Mouse (Mus musculus) embryonic fibroblast, embryonic 13.5 days (primary cell): ENCODE data around the gene Dock9. TPM values are rescaled to one million over a fixed set of nuclear protein-coding genes. Genes with fewer than 3 reads are reported as not detected.
A peak's percentile ranks its signal among the peaks of the same experiment; 100 is the strongest.

Experiments
- H3K27ac ChIP-seq: 2 replicates; pipeline ENCODE4 v1.5.1; 2012; ENCODE audit warnings: low read length, control low read depth, inconsistent platforms; ENCODE audit not compliant: insufficient read depth
- H3K4me1 ChIP-seq: 2 replicates; pipeline ENCODE4 v1.6.1; 2011; ENCODE audit warnings: low read length; ENCODE audit not compliant: control insufficient read depth, insufficient read depth
- H3K4me3 ChIP-seq: 2 replicates; pipeline ENCODE4 v1.5.1; 2011; ENCODE audit warnings: mild to moderate bottlenecking, control low read depth, low read length; ENCODE audit not compliant: insufficient read depth
- CTCF ChIP-seq: IDR thresholded peaks from 2 replicates; pipeline ENCODE4 v1.5.1; 2011; ENCODE audit warnings: mild to moderate bottlenecking, control low read depth, low read length, moderate library complexity, borderline replicate concordance; ENCODE audit not compliant: insufficient read depth
- POLR2A ChIP-seq: IDR thresholded peaks from 2 replicates; pipeline ENCODE4 v1.6.1; 2011; ENCODE audit warnings: low read depth, mild to moderate bottlenecking, control low read depth, low read length, moderate library complexity
- polyA plus RNA-seq: library from polyadenylated mRNA; stranded (reverse); fragments of >200 nt; gene quantifications from 2 replicates; pipeline ENCODE4 v1.2.4, GENCODE M21; 2011; ENCODE audit warnings: low read depth; ENCODE audit not compliant: missing spikeins, insufficient read length

Dock9 gene
- polyA plus RNA-seq, 1 experiment, result 10.2 TPM

DNA sequence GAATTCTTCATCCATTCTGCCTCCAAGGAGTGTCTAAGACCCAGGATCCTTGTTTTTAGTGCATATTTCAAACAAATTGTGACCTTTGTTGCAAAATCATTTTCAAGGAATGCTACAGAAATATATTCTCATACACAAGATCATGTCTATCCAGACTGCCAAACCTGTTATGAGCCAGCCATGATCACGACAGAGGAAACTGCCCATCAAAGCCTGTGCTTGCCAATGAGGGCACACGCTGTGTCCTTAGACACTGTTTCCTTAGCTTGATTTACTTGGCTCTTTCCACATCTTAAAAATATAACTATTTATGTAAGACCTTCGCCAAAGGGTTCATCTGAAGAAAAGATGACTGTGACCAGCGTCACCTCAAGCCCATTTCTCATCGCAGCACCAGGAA is 127.6 kb downstream of the Dock9 start:
- TF ChIP-seq CTCF, result no peak
- no peak for TF ChIP-seq POLR2A
- Histone ChIP-seq H3K27ac (peak overlapping the region; percentile 1; the same call in 1 of the 2 replicates), H3K4me1 (no peaks in the 10 kb centered on the region), H3K4me3 (no peak overlapping the region)

DNA sequence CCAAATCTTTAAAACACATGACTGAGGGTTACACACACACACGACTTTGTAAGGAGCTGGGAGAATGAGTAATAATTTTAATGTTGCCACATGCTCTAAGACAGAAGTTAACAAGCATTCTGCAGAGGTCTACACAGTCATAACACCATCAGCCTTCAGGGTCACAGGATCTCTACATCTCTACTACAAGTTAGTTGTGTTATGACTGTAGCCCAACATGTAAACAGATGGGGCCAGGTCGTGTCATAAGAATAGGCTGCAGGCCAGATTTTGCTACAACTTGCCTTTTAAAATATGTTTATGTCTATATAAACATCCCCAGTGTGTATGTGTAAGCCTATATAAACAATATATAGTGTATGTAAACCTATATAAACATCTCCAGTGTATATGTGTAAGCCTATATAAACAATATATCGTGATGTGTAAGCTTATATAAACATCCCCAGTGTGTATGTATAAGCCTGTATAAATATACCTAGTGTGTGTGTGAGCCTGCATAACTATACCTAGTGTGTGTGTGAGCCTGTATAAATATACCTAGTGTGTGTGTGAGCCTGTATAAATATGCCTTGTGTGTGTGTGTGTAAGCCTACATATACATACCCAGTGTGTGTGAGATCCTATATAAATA is 130.9 kb downstream of the Dock9 start:
- H3K4me3 ChIP-seq, result no peak overlapping the region
- TF ChIP-seq POLR2A (no peak), CTCF (no peak)
- H3K4me1 ChIP-seq, result no peaks in the 10 kb centered on the region
- no peak overlapping the region for H3K27ac ChIP-seq

DNA sequence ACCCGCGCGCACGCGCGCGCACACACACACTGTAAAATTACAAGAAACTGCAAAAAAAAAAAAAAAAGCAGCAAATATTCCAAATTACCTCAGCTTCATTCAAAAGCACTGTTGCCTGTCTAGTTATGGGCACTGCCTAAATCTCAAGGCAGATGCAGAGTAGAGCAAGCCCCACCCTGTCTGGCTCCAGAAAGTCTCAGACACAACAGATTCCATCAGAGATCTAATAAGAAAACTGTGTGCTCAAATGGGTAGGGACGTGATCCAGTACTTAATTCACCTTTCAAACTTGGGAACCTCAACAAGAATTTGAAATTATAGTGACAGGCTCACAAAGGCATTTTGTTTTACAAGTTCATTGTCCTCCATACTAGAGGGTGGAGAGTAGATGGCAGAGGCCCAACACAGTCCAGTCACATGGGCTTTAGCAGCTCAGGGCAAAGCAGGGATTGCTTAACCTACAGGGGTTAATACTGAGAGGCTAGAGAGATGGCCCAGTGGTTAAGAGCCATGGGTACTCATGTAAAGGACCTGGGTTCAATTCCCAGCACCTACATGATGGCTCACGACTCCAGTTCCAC is 131.9 kb downstream of the Dock9 start:
- no peak for TF ChIP-seq CTCF
- Histone ChIP-seq H3K27ac (no peak overlapping the region), H3K4me3 (no peak overlapping the region), H3K4me1 (no peaks in the 10 kb centered on the region)

DNA sequence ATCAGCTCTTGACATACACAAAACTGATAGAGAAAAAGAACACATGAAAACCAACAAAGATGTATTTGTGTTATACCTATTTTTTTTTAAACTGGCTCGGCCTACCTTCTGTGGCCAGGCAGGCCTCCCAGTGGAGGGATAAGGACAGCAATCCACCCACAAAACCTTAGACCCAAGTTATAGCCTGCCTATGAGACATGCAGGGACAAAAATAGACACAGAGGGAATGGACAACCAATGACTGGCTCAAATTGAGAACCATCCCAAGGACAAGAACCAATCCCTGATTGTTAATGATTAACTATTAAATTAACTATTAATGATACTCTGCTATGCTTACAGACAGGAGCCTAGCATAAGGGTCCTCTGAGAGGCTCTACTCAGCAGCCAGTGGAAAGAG is 133.7 kb downstream of the Dock9 start:
- TF ChIP-seq POLR2A (no peak), CTCF (no peak)
- Histone ChIP-seq H3K4me1 (no peaks in the 10 kb centered on the region; the same call in 1 of the 2 replicates), H3K27ac (no peak overlapping the region), H3K4me3 (no peak overlapping the region)

DNA sequence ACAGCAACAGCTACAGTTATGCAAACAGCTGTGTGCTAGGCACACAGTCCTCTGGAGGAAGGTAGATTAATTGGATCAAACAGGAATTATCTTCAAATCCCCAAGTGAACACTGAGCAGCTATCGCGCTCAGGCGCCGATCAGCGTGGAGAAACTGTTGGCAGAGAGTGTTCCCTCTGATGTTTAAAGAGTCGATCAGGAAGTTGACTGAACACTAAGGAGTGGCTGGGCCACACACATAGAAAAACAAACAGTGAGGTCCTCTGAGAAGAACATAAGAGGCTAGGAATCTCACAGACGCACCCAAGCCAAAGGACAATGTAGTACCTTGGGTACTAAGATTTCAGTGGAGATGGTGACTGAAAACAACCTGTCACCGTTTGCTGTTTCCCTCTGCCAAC is 136.7 kb downstream of the Dock9 start:
- TF ChIP-seq POLR2A (no peak), CTCF (no peak)
- peaks cover 3% of the 10 kb centered on the region for H3K4me1 ChIP-seq

DNA sequence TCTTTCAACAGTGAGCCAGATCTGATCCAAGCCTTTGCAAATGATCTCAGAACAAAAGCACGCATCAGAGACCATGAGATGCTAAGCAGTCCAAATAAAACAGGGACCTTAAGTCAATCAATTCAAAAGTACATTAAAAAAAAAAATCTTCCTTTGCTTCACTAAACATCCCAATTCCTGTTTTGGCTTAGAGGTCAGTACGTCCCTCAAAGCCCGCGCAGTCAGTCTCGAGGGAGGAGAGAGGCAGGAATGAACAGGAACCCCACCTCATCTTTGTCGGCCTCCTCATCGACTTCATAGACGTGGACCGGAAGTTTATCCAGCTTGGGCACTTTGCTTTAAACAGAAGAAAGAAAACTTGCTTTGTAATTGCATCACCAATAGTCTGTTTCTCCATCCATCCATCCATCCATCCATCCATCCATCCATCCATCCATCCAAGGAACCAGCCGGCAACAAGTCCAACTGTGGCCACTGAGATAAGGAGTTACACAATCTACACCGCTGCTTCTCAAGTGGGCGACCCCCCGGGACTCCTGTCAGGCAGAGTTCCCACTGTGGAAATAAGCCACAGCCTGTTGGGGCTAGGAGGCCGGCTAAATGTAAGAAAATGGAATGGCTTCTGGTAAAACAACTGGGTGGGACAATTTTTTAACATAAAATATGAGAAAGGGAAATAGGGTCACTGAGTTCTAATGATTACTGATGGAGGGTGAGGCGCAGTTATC is 137.3 kb downstream of the Dock9 start:
- TF ChIP-seq CTCF (no peak), POLR2A (no peak)
- Histone ChIP-seq H3K4me1 (peaks cover 3% of the 10 kb centered on the region), H3K4me3 (no peak overlapping the region), H3K27ac (no peak overlapping the region)

More for the DNA sequence above, 136.7 kb downstream of the Dock9 start:
- no peak overlapping the region for H3K4me3 ChIP-seq
- no peak overlapping the region for H3K27ac ChIP-seq

DNA sequence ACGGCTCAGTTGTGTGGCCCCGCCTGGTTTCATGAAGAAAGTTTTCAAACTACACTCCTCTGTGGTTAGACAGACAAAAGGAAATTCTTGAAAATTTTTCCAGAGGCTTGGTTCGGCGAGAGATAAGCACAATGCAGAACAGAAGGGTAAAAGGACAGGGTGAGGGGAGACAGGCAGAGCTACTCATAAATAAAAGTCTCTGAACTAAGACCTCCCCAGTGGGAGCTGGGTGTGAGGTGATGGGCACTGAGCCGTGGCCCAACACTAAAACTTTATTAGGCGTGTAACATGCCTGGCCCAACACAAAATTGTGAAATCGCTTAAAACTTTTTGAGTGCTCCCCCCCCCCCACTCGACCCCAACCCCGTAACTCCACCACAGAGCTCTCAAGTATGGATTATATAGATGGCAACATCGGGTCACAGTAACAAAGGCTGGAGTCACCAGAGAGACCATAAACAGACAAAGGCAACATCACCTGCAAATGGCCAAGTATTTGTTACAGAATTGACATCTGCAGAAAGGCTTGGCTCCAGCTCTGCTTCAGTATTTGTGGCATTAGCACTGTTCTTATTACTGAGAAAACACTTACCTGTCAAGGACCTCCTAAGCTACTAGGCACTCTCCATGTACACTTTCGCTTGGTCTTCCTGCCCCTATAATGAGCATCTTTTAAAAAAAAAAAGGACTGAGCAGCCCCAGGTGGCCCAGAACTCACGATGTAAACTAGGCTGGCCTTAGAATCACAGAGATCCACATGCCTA is 138.4 kb downstream of the Dock9 start:
- Histone ChIP-seq H3K4me1 (peaks cover 3% of the 10 kb centered on the region), H3K27ac (no peak overlapping the region), H3K4me3 (no peak overlapping the region)
- no peak for TF ChIP-seq POLR2A
- TF ChIP-seq CTCF, result no peak

DNA sequence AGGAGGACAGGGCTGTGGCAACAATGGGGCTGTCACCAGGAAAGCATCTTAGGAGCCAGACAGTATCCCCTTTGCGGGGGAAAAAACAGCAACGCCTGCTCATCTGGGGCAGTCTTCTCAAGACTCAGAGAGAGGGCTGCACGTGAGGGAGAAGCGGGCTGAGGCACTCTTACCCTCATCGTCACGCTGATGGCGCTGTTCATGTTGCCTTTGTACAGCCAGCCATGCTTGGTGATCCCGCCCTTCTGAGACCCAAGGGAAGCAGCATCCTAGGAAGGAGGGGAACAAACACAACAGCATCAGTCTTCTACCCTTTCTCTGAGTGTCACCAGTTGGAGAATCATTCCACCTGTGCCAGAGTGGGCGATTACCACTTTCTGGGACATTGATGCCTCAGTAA is 139.1 kb downstream of the Dock9 start:
- Histone ChIP-seq H3K4me1 (peaks cover 3% of the 10 kb centered on the region), H3K4me3 (no peak overlapping the region), H3K27ac (no peak overlapping the region)
- TF ChIP-seq POLR2A, result no peak
- no peak for TF ChIP-seq CTCF

DNA sequence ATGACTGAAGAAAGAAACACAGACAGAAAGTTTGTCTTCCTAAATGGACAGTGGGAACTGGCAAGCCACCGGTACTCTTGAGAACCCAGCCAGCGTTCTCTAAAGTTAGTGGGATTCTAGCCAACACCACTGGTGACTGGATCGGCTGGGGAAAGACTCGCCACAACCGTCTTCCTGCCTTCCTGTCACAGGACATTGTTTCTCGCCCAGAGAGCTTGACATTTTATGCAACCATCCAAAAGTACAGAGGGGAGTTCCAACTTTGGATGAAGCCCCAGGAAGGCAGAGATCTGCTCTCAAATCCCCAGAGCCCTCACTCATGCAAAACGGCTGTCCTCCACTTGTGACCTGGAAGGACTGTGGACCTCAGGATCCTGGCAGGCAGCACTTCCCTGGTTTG is 140.0 kb downstream of the Dock9 start:
- TF ChIP-seq CTCF, result no peak
- no peak for TF ChIP-seq POLR2A
- peaks cover 3% of the 10 kb centered on the region for H3K4me1 ChIP-seq
- H3K27ac ChIP-seq, result no peak overlapping the region
- no peak overlapping the region for H3K4me3 ChIP-seq
